Mouse (Mus musculus) cerebral cortex, adult 2 months (tissue): ENCODE measurements around the gene Mum1l1.

Experiments
- WGBS: fragments of 180-500 bp; shearing (Covaris S2); methylation state at CpG from one replicate; pipeline ENCODE4 v1.1.7; 2018; 5-methylcytosine and 5-hydroxymethylcytosine counted together

Mum1l1 gene

GRCm38 (mm10) chrX:139209829-139210225 lies at the start of gene Mum1l1:
TSS of gene Mum1l1 (plus strand) at chrX:139210042.
- 4% methylated on average over 31 of the region's 31 CpGs for WGBS

GRCm38 (mm10) chrX:139178928-139179327 lies 30.9 kb upstream of the Mum1l1 start, which contains the start of gene 4933428M09Rik:
TSS of gene 4933428M09Rik (plus strand) at chrX:139179228.
- 86% methylated on average over 8 of the region's 8 CpGs for WGBS

GRCm38 (mm10) chrX:139191506-139191905 lies 18.3 kb upstream of the Mum1l1 start:
- 93% methylated on average over 3 of the region's 3 CpGs for WGBS

GRCm38 (mm10) chrX:139194572-139195279 lies 15.1 kb upstream of the Mum1l1 start:
- 38% methylated on average over 1 of the region's 1 CpGs for WGBS

GRCm38 (mm10) chrX:139209191-139209828 lies 532 bp upstream of the Mum1l1 start:
- WGBS, result 79% methylated on average over 4 of the region's 4 CpGs

GRCm38 (mm10) chrX:139214765-139215164 lies 4.9 kb downstream of the Mum1l1 start:
- 81% methylated on average over 4 of the region's 4 CpGs for WGBS

DNA sequence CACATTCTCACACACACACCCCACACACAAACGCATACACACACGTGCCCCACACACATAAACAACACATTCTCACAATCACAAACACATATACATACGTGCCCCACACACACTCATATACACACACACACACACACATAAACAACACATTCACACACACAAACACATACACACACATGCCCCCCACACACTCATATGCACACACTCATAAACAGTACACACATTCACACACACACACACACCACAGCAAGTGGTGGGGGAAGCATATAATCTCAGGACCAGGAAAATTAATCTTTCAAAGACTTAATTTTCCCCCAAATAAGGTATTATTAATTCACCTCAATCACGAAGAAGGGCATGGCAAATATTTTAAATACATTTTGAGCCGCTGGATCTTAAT lies 6.6 kb downstream of the Mum1l1 start:
- 48% methylated on average over 5 of the region's 5 CpGs for WGBS

GRCm38 (mm10) chrX:139216991-139217593 lies 7.2 kb downstream of the Mum1l1 start:
- WGBS, result 5% methylated on average over 22 of the region's 22 CpGs

GRCm38 (mm10) chrX:139217776-139218175 lies 7.9 kb downstream of the Mum1l1 start:
- 26% methylated on average over 10 of the region's 10 CpGs for WGBS

GRCm38 (mm10) chrX:139219017-139219416 lies 9.2 kb downstream of the Mum1l1 start:
- WGBS, result 14% methylated on average over 2 of the region's 2 CpGs

DNA sequence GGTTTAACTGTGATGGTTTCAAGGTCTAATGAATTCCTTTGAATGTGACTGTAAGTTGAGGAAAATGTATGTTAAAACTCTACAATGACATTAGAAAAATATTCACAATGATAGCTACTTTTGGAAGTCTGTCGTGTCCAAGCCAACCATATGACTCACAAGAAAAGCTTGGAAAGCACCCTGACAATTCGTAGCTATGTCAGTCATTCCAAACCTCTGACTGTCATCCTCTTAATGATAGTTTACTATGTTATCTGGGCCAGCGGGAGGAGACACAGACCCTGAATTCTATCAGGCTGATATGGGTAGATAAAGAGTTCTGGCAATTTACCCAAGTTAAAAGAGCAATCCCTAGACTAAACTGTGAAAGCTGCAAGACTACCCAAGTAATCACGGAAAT lies 11.0 kb downstream of the Mum1l1 start:
- WGBS, result 79% methylated on average over 4 of the region's 4 CpGs

DNA sequence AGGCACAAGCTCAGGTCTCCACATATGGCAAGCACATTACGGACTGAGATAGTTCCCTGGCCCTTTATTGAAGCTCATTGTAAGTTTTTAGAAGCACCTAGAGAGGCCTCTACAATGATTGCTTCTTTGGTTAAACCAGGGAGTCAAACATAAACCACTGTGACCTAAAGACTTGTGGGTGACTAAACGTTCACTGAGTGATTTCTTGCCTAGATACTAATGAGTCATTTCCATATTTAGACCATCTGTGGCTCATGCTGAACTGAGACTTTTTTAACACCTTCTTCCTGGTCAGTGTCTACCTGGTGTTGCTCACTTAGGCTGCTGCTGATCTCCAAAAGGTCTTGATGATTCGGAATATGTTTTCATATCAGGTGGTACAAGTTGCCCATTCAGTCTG lies 12.1 kb downstream of the Mum1l1 start:
- WGBS, result 72% methylated on average over 3 of the region's 3 CpGs

DNA sequence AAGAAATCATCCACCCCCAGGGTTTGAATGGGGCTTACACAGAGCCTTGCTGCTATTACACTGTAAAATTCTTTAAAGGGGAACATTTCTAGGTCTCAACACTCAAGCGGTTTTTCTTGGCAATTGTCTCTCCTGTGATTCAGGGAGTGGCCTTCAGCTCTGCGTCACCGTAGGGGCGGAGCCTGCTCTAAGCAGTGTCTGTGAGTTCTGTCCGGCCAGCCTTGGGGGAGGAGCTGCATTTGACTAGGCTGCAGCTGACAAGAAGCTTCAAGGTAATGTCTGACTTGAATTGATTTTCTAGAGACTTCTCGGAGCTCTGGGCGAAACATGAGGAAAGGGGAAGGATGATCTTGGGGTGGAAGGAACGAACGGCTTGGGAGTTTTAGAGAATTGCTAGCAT lies 21.3 kb downstream of the Mum1l1 start:
- 19% methylated on average over 9 of the region's 9 CpGs for WGBS

- 69% methylated on average over 3 of the region's 3 CpGs for WGBS
Observed at GRCm38 (mm10) chrX:139247294-139247693, 37.5 kb downstream of the Mum1l1 start.

DNA sequence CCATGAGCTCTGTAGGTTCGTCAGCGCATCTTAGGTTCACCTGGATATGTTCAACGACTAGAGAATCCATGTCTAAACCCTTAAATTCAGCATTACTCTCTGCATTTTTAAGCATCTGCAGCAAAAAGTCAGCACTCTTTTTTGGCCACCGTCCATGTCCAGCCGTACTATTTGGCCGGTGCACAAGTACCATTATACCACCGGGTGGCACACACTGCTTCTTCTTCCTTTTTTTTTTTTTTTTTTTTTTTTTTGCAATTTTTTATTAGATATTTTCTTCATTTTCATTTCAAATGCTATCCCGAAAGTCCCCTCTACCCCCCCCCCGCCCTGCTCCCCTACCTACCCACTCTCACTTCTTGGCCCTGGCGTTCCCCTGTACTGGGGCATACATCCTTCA lies 47.2 kb downstream of the Mum1l1 start:
- 79% methylated on average over 10 of the region's 10 CpGs for WGBS

GRCm38 (mm10) chrX:139281966-139282365 lies 72.1 kb downstream of the Mum1l1 start:
- WGBS, result 92% methylated on average over 4 of the region's 4 CpGs
